Mouse (Mus musculus) megakaryocyte, embryonic 14.5 days (primary cell): ENCODE data around the gene D2hgdh. TPM values are rescaled to one million over a fixed set of nuclear protein-coding genes. Genes with fewer than 3 reads are reported as not detected.
"Not testable (repeated sequence)": the region's sequence is repeated elsewhere in the genome, so short reads cannot be mapped to it uniquely, and the experiment has no call there.

Source experiments
- H3K27me3 ChIP-seq: replicated peaks from 2 replicates; pipeline ENCODE3; 2012; ENCODE audit warnings: inconsistent platforms
- H3K36me3 ChIP-seq: replicated peaks from 2 replicates; pipeline ENCODE3; 2012; ENCODE audit warnings: low read length, inconsistent platforms, mixed read lengths
- H3K4me1 ChIP-seq: 2 replicates; pipeline ENCODE4 v1.6.1; 2012; ENCODE audit warnings: inconsistent platforms
- H3K4me3 ChIP-seq: replicated peaks from 2 replicates; pipeline ENCODE3; 2012; ENCODE audit warnings: moderate library complexity, mild to moderate bottlenecking, inconsistent platforms
- H3K9me3 ChIP-seq: 2 replicates; pipeline ENCODE4 v1.6.1; 2012; ENCODE audit warnings: inconsistent platforms
- FLI1 ChIP-seq: IDR thresholded peaks from 2 replicates; pipeline ENCODE4 v1.6.1; 2012; ENCODE audit warnings: low read length, inconsistent platforms, mixed read lengths
- GATA1 ChIP-seq: IDR thresholded peaks from 3 replicates; pipeline ENCODE4 v1.6.1; 2012; ENCODE audit warnings: mixed read lengths, low read length, inconsistent platforms, borderline replicate concordance
- polyA plus RNA-seq: library from polyadenylated mRNA; stranded (reverse); fragments of >175 nt; gene quantifications from 2 replicates; pipeline ENCODE4 v1.2.3, GENCODE M21; 2012; ENCODE audit warnings: low replicate concordance; ENCODE audit not compliant: insufficient read depth

D2hgdh gene
- polyA plus RNA-seq, 1 experiment, result 0.55 TPM

GRCm38 (mm10) chr1:93857991-93858390 is 33.3 kb downstream of the D2hgdh start:
- H3K27me3 ChIP-seq, result no peaks in the 10 kb centered on the region
- H3K4me1 ChIP-seq, result no peaks in the 10 kb centered on the region
- H3K9me3 ChIP-seq, result no peaks in the 10 kb centered on the region
- TF ChIP-seq GATA1, result no peak
- no peak for TF ChIP-seq FLI1
- no peaks in the 10 kb centered on the region for H3K36me3 ChIP-seq
- H3K4me3 ChIP-seq, result no peak overlapping the region

DNA sequence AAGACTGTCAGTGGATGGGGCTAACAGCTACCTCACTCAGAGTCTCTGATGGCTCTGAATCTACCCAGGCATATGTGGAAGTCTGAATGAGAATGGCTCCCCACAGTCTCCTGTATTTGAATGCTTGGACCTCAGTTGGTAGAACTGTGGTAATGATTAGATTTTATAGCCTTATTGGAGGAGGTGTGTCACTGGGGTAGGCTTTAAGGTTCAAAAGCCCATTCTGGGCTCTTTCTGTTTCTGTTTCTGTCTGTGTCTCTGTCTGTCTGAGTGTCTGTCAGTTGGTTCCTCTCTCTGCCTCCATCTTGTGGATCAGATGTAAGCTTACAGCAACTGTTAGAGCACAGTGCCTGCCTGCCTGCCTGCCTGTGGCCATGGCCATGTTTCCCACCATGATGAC is 34.9 kb downstream of the D2hgdh start:
- H3K36me3 ChIP-seq, result no peaks in the 10 kb centered on the region
- H3K27me3 ChIP-seq, result no peaks in the 10 kb centered on the region
- H3K9me3 ChIP-seq, result no peaks in the 10 kb centered on the region
- no peaks in the 10 kb centered on the region for H3K4me1 ChIP-seq
- TF ChIP-seq FLI1, result no peak
- TF ChIP-seq GATA1, result no peak
- H3K4me3 ChIP-seq, result no peak overlapping the region

DNA sequence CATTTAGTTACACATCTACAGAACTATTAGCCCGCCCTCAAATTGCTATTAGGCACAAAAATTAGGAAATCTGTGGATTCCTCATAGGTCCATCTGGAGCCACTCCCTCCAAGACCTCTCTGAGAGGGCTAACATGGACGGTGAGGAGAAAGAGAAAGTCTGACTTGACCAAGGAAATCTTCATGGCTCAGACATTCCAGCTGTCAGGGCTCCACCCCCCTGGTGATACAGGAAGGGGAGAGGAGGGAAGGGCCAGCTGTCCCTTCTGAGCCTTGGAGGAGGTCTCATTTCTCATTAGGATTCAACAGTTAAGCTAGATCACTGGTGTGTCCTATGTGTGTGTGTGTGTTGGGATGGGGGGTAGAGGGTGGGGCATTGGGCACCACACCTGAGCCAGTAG is 36.3 kb downstream of the D2hgdh start, which contains the start of gene Gal3st2:
Gene Gal3st2, plus strand, starts transcription at position 259 of the 400 bp plus-strand sequence.
- not testable (repeated sequence) for H3K36me3 ChIP-seq, H3K9me3 ChIP-seq, H3K27me3 ChIP-seq, H3K4me1 ChIP-seq, H3K4me3 ChIP-seq

- not testable (repeated sequence) for H3K27me3 ChIP-seq, H3K4me3 ChIP-seq, H3K36me3 ChIP-seq, H3K9me3 ChIP-seq, H3K4me1 ChIP-seq
These were observed 46.9 kb downstream of the D2hgdh start for GRCm38 (mm10) chr1:93871594-93872105.

- not testable (repeated sequence) for H3K36me3 ChIP-seq, H3K4me3 ChIP-seq, H3K4me1 ChIP-seq, H3K27me3 ChIP-seq, H3K9me3 ChIP-seq
These were observed 49.7 kb downstream of the D2hgdh start for GRCm38 (mm10) chr1:93874405-93874804.

GRCm38 (mm10) chr1:93881778-93882177 is 57.1 kb downstream of the D2hgdh start:
- H3K27me3 ChIP-seq, H3K9me3 ChIP-seq, H3K4me1 ChIP-seq, H3K4me3 ChIP-seq, H3K36me3 ChIP-seq: not testable (repeated sequence)

DNA sequence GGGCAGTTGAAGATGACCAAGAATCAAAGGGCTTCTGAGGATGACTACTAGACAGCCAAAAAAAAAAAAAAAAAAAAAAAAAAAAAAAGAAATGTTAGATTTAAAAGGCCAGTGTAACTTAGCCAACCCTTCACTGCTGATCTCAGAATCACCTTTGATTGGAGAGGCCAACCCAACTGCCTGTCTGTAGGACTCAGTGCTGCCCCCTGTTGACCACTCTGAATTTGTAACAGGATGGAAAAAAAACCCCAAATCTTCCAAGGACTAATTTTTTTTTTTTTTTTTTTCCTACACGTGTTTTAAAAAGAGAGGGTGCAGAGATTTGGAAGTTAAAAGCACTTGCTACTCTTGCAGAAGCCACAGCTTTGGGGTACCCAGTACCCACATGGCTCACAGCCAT is 66.2 kb downstream of the D2hgdh start:
- not testable (repeated sequence) for H3K36me3 ChIP-seq, H3K4me1 ChIP-seq, H3K9me3 ChIP-seq, H3K4me3 ChIP-seq, H3K27me3 ChIP-seq

DNA sequence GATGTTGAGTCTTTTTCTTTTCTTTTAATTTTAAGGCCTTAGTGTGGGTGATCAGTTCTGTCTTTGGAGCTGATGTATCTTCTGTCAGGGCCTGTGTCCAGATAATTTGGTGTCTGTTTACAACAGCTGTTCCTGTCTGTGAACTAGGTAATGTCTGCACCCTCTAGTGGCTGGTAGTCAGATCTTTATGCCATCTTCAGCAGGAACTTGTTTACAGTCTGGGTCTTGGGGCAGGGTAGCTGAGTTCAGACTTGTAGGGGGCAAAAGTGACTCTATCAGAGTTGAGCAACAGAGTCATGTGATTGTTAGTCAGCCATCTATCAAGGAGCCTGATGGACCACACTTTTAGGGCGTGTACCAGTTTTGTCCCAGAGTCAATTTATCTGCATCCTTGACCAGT is 72.7 kb downstream of the D2hgdh start:
- not testable (repeated sequence) for H3K27me3 ChIP-seq, H3K9me3 ChIP-seq, H3K36me3 ChIP-seq, H3K4me1 ChIP-seq, H3K4me3 ChIP-seq

- H3K4me3 ChIP-seq, H3K27me3 ChIP-seq, H3K36me3 ChIP-seq, H3K9me3 ChIP-seq, H3K4me1 ChIP-seq: not testable (repeated sequence)
These were observed 76.6 kb downstream of the D2hgdh start for GRCm38 (mm10) chr1:93901291-93901690.

Other genes with a start within 250 kb of the D2hgdh start
- gene Stk25, start 166.2 kb upstream of the D2hgdh start, polyA plus RNA-seq, result 21.0 and 51.8 TPM in 2 replicates
- gene Bok, start 139.2 kb upstream of the D2hgdh start, polyA plus RNA-seq, result 0.84 TPM in 1 of 2 replicates, not detected in the other
- 2.2 and 7.0 TPM in 2 replicates for gene Atg4b, start 73.4 kb upstream of the D2hgdh start, polyA plus RNA-seq
- 40.4 and 184 TPM in 2 replicates for gene Thap4, start 70.0 kb upstream of the D2hgdh start, polyA plus RNA-seq
- gene Dtymk, start 23.0 kb upstream of the D2hgdh start, polyA plus RNA-seq, result 4.6 and 45.2 TPM in 2 replicates
- gene Ing5, start 20.9 kb upstream of the D2hgdh start, polyA plus RNA-seq, result 0.46 TPM in 1 of 2 replicates, not detected in the other
- gene Gal3st2, start 36.4 kb downstream of the D2hgdh start, polyA plus RNA-seq, result not detected in 2 replicates
- gene Gal3st2b, start 93.4 kb downstream of the D2hgdh start, polyA plus RNA-seq, result 0.20 TPM in 1 of 2 replicates, not detected in the other
- gene Gal3st2c, start 165.6 kb downstream of the D2hgdh start, polyA plus RNA-seq, result not detected in 2 replicates
- not detected in 2 replicates for gene Neu4, start 195.5 kb downstream of the D2hgdh start, polyA plus RNA-seq
- gene Pdcd1, start 227.6 kb downstream of the D2hgdh start, polyA plus RNA-seq, result 0.15 TPM in 1 of 2 replicates, not detected in the other